Mouse (Mus musculus) kidney, postnatal 10 days (tissue): Measurements from ENCODE around the gene Kctd14.
"Not testable (repeated sequence)": the region's sequence is repeated elsewhere in the genome, so short reads cannot be mapped to it uniquely, and the experiment has no call there.

Experiments
- DNase-seq: peaks from one replicate; pipeline ENCODE4 v3.0.0; 2021; ENCODE audit warnings: mixed read lengths

The Kctd14 gene

DNA sequence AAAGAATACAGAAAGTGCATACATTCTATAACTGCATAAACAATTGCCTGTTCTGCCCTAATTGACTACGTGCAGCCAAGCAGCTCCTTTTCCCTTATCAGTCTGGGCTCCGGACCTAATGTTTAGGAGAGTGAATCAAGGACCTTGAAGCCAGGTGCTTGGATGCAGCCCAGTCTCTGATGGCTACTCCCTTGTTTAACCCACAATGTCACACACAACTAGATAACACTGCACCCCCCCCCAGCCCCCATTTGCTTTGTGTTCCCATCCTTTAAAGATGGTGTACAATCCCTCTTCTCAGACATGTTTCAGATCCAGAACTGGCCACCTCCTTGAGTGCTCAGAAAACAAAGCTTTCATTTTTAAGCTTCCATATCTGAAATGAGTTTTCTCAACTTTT lies at the start of gene Kctd14:
Gene Kctd14, plus strand, starts transcription at position 301 of the 400 bp plus-strand sequence.
- not testable (repeated sequence) for DNase-seq

DNA sequence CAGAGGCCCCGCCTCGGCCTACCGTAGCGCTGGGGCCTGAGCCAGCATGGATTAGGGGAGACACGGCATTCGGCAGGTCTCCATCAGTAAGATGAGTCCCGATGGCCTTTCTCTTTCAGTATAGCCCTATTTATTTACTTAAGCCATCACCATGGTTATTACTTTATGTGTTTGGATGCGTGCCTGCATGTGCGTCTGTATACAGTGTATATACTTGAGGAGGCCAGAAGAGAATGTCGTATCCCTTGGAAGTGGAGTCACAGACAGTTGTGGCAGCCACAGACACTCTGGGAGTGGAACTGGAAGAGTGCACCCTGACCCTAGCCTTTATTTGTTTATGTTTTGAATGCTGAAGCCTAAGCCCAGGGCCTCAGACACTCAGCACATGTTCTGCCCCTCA lies 44.0 kb upstream of the Kctd14 start:
- DNase-seq, result no peak

DNA sequence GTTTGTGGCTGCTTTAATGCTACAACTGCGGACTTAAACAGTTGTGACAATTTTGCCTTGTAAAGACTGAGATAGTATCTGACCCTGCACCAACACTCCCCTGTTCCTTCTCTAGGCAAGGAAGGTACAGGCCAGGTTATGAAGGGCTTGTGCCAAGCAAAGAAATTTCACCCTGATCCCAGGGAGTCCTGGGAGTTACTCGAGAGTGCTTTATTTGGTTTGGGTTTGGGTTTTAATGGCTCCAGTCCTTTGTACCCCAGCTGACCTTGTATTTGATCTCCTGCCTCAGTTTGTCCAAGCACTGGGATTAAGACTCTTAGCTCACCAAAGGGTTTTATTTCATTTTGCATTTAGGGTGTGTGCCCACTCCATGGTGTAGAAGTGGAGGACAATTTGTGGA lies 40.0 kb upstream of the Kctd14 start:
- DNase-seq, result no peak

DNA sequence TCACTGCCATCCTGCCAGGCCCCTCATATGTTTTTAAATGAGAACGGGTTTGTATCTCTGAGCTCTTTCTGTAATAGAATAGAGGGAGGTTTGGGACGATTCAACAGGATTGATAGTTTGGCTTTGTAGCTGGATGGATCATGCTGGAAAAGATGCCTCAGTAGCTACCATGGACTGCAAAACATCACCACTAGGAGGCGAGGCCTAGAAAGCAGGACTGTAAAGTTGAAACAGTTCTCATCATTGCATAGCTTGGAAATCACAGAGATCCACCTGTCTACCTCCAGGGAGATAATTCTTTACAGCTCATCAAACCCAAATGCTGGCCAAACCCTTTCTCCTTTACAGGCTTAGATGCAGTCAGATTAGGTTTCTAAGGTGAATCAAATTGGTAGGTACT lies 39.5 kb upstream of the Kctd14 start:
- DNase-seq, result no peak

DNA sequence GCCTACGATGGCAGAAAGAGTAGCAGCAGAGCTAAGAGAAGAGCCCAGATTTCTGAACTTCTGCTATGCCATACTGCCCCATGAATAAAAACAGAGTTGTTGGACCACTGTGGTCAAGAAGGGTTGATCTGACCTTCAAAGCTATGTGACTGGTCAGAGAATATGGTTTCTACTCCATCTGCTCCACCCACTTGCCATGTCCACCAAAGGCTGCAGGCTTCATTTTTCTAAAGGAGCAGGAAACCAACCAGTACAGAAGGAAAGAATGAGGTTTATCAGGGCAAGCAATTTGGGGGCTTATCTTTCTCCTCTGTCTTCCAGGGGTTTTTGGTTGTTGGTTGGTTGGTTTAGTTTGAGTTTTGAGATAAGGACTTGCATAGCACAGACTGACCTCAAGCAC lies 37.1 kb upstream of the Kctd14 start:
- no peak for DNase-seq

DNA sequence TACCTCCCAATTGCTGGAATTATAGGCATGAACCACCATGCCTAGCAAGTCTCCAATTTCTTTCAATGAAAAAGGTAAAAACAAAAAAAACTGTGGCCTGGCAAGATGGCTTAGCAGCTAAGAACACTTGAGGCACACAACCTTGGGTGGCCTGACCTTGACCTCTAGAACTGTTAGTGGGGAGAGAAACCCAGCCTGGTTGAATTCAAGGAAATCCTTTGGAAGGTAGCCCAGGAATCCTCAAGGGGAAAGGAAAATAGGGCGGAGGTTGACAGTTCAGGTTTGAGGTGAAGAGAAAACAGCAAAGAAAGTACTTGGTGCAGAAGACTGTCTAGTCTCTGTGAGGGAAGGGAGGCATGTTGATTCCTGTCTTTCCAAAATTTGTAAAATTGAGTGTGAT lies 36.7 kb upstream of the Kctd14 start:
- DNase-seq, result peak; percentile 62

DNA sequence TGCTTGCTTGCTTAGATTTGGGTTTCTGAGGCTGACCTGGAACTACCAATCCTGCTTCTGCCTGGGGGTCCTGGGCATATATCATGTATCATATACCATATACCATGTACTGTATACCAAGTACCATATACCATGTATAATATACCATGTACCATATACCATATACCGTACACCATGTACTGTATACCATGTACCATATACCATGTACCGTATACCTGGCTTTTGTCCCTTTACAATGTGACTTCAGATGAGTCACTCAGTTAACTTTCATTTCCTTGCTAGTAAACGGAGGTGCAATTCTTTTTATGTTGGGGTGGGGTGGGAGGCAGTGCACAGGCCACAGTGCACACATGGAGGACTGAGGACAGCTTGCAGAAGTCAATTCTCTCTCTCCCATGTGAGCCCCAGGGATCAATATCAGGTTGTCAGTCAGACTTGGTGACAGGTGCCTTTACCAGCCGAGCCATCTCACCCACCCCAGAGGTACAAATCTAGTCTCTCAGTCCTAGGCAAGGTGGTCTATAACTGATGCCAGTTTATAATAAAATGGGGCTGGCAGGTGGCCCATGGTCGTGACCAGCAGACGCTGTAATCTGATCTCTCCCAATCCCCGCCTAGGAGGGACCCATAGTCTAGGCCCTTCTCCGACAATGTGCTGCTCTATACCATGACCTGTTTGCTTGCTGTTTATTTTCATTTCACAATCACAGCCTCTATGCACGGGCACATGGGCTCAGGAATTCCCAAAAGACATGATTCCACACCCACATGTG lies 36.0 kb upstream of the Kctd14 start:
- peak; percentile 25 for DNase-seq

DNA sequence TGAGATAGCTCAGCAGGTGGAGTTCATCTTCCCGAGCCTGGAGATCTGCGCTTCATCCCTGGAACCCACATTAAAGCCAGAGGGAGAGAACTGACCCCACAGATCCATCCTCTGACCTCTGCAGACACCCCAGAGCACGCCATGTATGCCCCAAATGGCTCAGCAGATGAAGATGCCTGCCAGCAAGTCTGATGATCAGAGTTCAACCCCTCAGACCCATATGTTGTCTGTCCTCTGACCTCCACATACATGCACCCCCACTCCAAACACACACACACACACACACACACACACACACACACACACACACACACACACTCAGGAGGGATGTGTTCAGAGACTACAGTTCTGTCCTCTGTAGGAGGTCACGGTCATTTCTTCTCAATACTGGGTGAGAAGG lies 34.6 kb upstream of the Kctd14 start:
- DNase-seq, result no peak

DNA sequence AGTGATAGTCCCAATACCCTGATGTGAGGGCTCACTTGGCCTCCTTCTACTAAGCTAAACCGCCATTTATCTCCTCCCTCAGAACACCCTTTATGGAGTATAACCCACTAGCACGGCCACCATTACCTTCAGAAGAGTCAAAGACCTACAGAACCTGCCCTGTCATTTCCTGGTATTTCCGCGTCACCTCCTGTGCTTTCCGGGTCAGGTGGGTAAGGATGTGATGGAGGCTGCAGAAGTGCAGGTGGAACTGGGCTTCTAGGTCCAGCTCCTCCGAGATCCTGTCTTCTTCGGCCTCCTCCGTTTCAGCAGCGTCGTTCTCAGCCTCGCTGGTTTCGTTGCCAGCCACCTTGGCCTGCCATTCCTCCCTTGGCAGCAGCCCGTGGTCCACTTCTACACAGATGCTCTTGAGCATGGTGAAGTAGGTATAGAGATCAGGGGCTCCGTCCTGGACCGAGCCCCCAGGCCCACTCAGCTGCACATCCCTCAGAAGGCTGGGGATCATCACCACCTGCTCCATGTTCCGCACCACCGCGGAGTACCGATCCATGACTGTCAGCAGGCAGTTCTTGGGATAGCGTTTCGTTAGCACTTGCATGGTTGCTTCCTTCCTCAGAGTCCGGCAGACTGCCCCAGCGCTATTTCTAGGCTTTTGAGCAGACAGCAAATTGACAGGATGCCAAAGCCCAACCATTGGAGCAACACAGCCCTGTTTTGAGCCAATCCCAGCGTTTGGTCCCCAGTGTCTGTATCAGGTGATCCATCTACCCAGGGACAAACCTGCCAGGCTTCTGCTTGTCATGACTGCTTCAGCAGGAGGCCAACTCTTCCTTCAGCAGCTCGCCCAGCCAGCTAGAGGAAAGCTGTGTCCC lies 34.0 kb upstream of the Kctd14 start, which contains the start of gene Thrsp:
Gene Thrsp, minus strand, starts transcription at position 825 of the 872 bp plus-strand sequence.
- DNase-seq, result peak; percentile 77

DNA sequence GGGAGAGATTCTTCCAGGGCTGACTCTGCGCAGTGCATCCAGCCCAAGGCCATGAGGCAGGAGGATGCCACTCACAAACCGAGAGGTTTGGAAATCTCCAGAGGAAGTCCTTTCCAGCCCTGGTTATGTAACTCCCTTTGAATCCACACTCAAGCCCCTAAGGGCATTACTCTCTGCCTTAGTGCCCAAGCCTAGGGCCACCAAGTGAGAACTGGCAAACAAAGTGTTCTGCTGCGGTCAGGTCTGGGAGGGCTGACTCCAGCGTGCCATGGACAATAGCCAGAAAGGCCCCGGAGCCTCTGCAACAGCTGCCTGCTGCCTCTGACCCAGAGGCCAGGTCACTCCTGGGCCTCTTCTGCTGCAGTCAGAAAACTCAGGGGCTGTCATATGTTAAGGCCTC lies 32.4 kb upstream of the Kctd14 start:
- peak; percentile 30 for DNase-seq

DNA sequence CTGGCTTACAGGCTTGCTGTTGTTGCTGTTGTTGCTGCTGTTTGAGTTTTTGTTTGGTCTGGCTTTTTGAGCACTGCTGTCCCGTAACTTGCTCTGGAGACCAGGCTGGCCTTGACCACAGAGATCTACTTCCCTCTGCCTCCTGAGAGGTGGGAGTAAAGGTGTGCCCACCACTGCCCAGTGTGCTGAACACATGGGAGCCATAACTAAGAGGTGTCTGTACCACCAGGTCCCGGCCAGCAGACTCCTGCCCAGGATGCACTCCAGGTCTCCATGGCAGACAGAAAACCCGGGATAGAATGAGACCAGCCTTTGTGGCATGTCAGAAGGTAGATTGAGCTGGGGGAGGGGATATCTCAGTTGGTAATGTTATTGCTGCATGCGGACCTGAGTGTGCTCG lies 32.0 kb upstream of the Kctd14 start:
- no peak for DNase-seq

DNA sequence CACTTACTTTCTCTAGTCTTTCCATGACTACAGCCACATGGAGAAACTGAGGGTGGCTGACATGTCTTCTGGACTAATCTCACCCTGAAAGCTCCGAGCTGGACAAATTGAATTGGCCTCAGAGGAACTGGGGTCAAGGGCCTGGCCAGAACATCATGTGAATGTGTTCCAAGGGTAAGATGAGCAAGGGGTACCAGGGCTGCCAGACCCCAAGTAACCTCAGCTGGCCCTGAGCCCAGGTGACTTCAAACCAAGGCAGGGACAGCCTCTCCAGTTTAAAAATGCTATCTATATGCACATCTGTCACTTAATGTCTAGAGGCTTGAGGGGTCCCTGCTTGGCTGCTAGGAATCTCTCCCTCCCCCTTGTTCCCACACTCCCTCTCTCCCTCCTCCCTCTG lies 30.7 kb upstream of the Kctd14 start:
- no peak for DNase-seq

DNA sequence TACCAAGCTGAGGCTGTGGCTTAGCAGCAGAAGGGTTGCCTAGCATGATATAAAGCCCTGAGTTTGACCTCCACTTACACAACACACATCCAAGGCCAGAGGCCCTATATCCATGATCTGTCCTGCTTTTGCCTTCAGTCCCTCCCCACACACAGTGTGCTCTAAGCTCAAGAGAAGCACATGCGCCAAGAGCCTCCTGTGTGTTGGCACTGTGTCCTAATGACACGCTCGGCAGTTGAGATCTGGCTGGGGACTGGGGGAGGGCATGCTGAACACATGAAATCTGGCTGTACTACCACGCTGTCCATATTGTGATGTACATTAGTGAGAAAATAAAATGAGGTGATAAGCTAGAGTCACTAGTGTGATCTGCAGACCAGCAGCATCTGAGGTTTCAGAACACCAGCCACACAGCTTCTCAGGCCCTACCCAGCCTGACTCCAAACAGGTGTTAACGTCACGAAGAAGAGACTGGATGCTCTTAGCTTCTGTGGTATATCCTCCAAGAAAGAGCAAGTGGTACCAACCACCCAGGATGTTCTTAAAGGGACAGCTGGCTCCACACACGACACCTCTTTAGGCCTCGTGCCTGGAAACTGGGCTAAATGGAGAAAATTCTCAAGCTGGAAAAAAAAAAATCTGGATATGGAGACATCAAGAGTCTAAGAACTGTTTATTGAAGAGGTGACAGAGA lies 30.0 kb upstream of the Kctd14 start:
- no peak for DNase-seq

DNA sequence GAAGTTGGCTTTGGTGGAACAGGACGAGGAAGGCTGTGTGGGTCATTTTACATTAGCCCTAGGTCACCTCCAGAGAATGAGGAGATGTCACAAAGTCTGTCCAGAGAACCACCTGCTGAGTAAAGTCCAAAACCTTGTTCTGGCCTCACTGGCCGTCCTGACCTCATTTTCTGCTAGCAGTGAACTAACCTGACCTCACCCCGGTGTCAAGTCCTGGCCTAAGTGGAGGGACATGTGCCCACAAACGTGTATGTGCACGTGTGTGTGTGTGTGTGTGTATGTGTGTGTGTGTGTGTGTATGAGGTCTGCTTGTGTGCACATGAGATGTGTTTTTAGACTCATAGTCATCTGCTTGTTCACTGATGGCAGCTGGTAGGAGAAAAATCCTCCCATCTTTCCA lies 27.4 kb upstream of the Kctd14 start:
- no peak for DNase-seq

DNA sequence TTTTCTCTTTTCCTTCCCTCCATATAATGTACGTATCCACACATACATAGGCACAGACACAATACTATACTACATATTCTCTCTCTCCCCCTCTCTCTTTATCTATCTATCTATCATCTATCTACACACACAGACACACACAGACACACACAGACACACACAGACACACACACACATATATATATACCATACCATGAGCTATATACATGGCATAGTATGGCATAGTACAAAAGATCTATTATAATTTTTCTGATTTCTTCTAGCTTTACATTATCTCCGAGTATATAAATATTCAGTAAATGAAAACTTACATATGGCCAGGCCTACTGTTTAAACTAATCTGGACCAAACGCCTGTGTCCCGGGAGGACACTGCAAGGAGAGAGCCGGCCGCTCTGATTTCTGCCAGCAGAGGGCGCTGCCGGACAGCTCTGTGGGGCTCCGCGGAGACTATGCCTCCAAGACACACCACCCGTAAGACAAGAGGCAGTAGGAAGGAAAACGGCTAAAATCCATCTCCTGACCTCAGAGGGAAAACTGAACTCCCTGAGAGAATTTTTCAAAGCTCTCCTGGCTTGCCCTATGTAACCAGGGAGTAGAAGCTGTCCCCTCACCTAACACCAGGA lies 26.4 kb upstream of the Kctd14 start:
- peak; percentile 96 for DNase-seq

DNA sequence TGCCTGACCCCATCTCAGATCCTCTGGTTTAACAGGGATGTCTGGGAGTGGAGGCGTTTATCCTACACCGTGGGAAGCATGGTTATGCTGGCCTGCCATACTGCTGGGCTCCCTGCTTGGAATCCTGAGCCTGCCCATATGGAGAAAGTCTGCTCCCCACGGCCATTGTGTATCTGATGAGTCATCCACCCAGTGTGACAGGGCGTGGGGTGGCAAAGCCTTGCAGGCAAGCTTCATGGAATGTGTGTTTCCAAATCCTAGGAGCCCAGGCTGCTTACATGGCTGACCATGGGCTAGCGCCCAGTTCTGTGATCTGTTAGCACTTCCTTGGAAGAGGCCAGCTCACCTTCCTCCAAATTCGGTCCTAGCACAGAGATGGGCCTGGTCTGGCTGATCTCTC lies 24.6 kb upstream of the Kctd14 start:
- DNase-seq, result no peak

DNA sequence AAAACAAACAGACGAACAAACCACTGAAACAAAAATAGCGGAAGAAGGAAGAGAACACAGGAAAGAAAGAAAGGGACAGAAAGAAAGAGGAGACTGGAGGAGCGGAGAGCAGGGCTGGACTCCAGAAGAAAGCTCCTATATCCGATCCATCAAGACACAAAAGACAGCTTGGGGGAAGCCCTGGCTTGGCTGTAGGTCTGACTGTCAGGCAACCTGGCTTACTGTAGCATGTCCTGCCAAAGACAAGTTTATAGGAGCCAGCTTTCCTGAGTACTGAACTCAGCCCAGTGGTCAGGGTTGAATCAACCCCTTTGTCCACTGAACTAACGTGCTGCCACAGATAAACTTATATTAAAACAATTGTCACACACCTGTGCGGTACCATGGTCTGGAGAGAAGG lies 23.8 kb upstream of the Kctd14 start:
- no peak for DNase-seq

DNA sequence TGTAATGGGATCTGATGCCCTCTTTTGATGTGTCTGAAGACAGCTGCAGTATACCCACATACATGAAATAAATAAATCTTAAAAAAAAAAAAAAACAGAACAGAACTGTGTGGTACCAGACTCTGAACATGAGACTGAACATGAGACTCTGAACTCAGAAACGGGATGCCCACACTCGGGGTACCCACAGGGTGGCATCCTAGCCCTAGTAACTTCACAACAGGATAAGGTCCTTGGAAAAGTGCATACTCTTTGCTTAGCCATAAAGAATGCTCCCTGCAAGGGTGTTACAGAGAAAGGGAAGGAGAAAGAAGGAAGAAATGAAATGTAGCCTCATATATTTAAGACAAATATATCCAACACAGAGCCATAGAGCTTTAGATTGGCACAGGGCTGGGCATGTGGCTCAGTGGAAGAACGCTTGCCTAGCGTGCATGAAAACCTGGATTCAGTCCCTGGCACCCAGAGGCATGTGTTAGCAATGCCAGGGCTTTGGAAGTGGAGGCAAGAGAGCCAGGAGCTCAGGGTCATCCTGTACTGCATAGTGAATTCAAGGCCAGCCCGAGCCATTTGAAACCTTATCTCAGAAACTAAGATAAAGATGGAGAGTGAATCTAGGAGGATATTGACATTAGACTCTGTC lies 23.2 kb upstream of the Kctd14 start:
- no peak for DNase-seq

DNA sequence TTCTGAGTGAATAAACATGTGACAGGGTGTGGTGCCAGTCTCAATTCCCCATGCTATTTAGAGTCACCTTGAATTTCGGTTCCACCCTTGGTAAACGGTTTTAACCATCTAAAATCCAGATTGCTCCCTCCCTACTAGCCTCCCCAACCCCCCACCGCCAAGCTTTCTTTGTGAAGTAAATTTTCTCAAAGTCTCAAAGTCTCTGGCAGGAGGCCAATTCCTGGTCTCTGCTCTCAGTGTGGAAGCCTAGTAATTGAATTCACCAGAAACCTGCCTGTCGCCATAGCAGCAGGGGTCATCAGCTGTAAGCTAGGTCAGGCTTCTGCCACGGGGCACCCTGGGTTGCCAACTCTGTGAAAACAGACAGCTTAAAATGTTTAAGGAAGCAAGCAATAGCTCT lies 21.4 kb upstream of the Kctd14 start:
- DNase-seq, result peak; percentile 73

DNA sequence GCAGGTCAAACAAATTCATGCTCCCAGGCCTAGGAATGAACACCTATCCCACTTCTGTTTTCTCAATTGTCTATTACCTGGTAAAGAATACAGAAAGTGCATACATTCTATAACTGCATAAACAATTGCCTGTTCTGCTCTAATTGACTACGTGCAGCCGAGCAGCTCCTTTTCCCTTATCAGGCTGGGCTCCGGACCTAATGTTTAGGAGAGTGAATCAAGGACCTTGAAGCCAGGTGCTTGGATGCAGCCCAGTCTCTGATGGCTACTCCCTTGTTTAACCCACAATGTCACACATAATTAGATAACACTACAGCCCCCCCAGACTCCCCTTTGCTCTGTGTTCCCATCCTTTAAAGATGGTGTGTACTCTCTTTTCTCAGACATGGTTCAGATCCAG lies 17.6 kb upstream of the Kctd14 start:
- DNase-seq, result not testable (repeated sequence)

DNA sequence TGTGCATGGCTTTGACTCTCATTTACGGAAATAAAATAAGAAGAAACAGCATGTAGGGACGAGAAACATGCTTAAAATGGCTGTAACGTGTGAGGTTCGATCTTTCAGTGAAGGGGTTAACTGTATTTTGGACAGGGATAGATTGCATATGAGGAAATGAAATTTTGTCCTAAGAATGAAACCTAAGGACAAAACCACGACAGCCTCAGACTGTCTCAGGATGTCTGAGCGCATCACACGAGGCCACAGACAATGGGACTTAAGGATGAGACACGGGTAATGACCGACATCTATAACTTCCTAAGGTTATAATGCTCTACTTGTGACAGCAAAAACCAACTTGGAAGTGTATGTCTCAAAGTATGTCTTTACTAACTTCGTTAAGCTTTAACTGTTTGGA lies 16.6 kb upstream of the Kctd14 start:
- DNase-seq, result no peak

DNA sequence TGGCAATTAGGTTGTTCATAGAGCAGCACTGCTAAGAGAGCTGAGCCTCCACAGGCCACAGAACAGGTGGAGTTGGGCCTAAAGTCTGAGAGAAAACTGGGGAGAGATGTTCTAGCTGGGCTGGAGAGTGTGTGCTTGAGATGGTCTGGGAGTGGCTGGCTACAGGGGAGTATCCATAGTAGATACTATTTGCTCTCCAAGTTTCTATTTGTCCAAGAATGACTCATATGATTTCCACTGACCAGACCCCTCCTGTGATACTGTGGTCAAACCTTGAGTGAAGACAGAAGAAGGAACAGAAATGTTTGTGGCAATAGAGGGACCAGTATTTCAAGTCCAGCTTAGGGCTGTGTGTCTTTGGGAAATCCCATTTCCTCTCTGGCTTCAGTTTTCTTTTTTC lies 12.1 kb upstream of the Kctd14 start:
- DNase-seq, result no peak
